Mouse (Mus musculus): Measurements from ENCODE around the gene Bloc1s3.
"Not testable (repeated sequence)": the region's sequence is repeated elsewhere in the genome, so short reads cannot be mapped to it uniquely, and the experiment has no call there.

- not testable (repeated sequence) for TF ChIP-seq NELFE (IDR thresholded peaks at IDR 0.05; ENCODE audit: low read depth, low read length); CTCF (IDR thresholded peaks at IDR 0.05 in 2 of 3, conservative IDR thresholded peaks at IDR 0.05 in 1 of 3; ENCODE audit: control insufficient read depth in 1 of 3, insufficient read depth in 1 of 3, low read depth in 2 of 3, low read length in 3 of 3, poor library complexity in 1 of 3, severe bottlenecking in 1 of 3); TBP (IDR thresholded peaks at IDR 0.05; ENCODE audit: low read depth, low read length); EP300 (IDR thresholded peaks at IDR 0.05; ENCODE audit: low read depth in 1 of 2, low read length in 2 of 2); MXI1 (IDR thresholded peaks at IDR 0.05; ENCODE audit: low read depth, low read length); KAT2A (conservative IDR thresholded peaks at IDR 0.05; ENCODE audit: low read depth, low read length); POLR2A (IDR thresholded peaks at IDR 0.05; ENCODE audit: control insufficient read depth in 1 of 2, insufficient read depth in 1 of 2, low read depth in 1 of 2, low read length in 2 of 2, poor library complexity in 1 of 2); GATA1 (IDR thresholded peaks at IDR 0.05; ENCODE audit: low read depth, low read length); HCFC1 (IDR thresholded peaks at IDR 0.05; ENCODE audit: low read depth, low read length); E2F4 (IDR thresholded peaks at IDR 0.05; ENCODE audit: borderline replicate concordance, low read depth, low read length); MAFK (IDR thresholded peaks at IDR 0.05; ENCODE audit: borderline replicate concordance, low read depth, low read length); USF1 (IDR thresholded peaks at IDR 0.05; ENCODE audit: low read depth, low read length)
Measured at GRCm38 (mm10) chr7:19511934-19512333, 3.8 kb upstream of the Bloc1s3 start.
